Comparison of ENCODE assay signal across 38 mouse cellular contexts in the genomic region with DNA sequence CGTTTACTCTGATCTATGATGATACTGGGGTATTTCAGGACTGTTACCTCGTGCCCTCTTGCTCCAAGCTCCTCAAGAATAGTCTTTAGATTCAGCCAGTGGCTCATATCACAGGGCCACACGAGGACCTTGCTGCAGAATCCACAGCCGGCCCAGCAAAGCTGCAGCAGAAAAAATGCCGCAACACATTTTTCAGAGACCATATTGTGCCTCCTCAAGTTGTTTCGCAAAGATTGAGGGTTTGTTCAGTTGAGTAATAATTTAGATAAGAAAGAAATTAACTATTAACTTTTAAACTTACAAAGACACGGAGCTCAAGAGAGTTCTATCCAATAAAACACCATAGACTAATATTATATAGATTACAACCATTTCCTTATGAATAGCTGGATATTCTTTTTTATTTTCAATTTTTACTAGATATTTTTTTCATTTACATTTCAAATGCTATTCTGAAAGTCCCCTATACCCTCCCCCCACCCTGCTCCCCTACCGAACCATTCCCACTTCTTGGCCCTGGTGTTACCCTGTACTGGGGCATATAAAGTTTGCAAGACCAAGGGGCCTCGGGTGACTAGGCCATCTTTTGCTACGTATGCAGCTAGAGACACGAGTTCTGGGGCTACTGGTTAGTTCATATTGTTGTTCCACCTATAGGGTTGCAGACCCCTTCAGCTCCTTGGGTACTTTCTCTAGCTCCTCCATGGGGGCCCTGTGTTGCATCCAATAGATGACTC. TPM values are rescaled to one million over a fixed set of nuclear protein-coding genes. Genes with fewer than 3 reads are reported as not detected.
"Had no signal": no experiment of that assay in that cellular context is flagged by ENCODE, and none has a peak within 500 bp of the region (broad histone marks: within the 10 kb centered on the region; RNA-seq: fewer than 3 reads in every experiment).

A gene (minus strand): TSS at position 235 of the 737 bp plus-strand sequence.

- H3K9me3 ChIP-seq: heart, embryonic 13.5 days; heart, embryonic 15.5 days; hindbrain, embryonic 13.5 days; hindbrain, embryonic 15.5 days; limb, embryonic 13.5 days; limb, embryonic 15.5 days; liver, embryonic 12.5 days had no signal

- H3K9ac ChIP-seq: heart, embryonic 13.5 days; heart, embryonic 15.5 days; hindbrain, embryonic 13.5 days; hindbrain, embryonic 15.5 days; limb, embryonic 13.5 days; limb, embryonic 15.5 days; liver, embryonic 12.5 days had no signal

- DNase-seq: gastrocnemius, postnatal 14 days; gastrocnemius, postnatal 36 days; heart, adult 11 months; heart, adult 2 months; heart, postnatal 14 days; heart, postnatal 36 days; kidney, adult 18-20 months; kidney, adult 8-10 months; kidney, postnatal 10 days; kidney, postnatal 25 days; kidney, postnatal 4 days; layer of hippocampus, adult 9-11 months; layer of hippocampus, postnatal 36 days; left cerebral cortex, postnatal 4 days had no signal

- H3K4me2 ChIP-seq: heart, embryonic 11.5 days; heart, embryonic 13.5 days; heart, embryonic 15.5 days; hindbrain, embryonic 13.5 days; hindbrain, embryonic 15.5 days; limb, embryonic 13.5 days; limb, embryonic 15.5 days; liver, embryonic 12.5 days had no signal

- H3K27ac ChIP-seq: heart, adult 2 months; heart, embryonic 13.5 days; heart, embryonic 15.5 days; hindbrain, embryonic 13.5 days; hindbrain, embryonic 15.5 days; hindbrain, postnatal 0 days; limb, embryonic 13.5 days; limb, embryonic 15.5 days; liver, embryonic 12.5 days had no signal

- H3K27me3 ChIP-seq: heart, embryonic 13.5 days; heart, embryonic 15.5 days; hindbrain, embryonic 13.5 days; hindbrain, embryonic 15.5 days; limb, embryonic 13.5 days; limb, embryonic 15.5 days; liver, embryonic 12.5 days had no signal

- ATAC-seq: hindbrain, postnatal 0 days; liver, embryonic 12.5 days had no signal

- H3K36me3 ChIP-seq: heart, embryonic 13.5 days; heart, embryonic 15.5 days; hindbrain, embryonic 13.5 days; hindbrain, embryonic 15.5 days; limb, embryonic 13.5 days; limb, embryonic 15.5 days; liver, embryonic 12.5 days had no signal

- H3K4me3 ChIP-seq: heart, adult 2 months; heart, embryonic 13.5 days; heart, embryonic 15.5 days; hindbrain, embryonic 13.5 days; hindbrain, embryonic 15.5 days; limb, embryonic 13.5 days; limb, embryonic 15.5 days; liver, embryonic 12.5 days had no signal

- H3K4me1 ChIP-seq: heart, embryonic 13.5 days; heart, embryonic 15.5 days; hindbrain, embryonic 13.5 days; hindbrain, embryonic 15.5 days; limb, embryonic 13.5 days; limb, embryonic 15.5 days; liver, embryonic 12.5 days had no signal

RNA-seq across cellular contexts. Expression of the gene that starts here (rescaled TPM):
- total RNA-seq: gastrocnemius, adult 8-10 months; gastrocnemius, postnatal 14 days; gastrocnemius, postnatal 36 days; heart, adult 2 months; heart, postnatal 14 days; heart, postnatal 36 days; hematopoietic stem cell, adult 5-6 weeks; hindbrain, postnatal 0 days; layer of hippocampus, adult 18-20 months; layer of hippocampus, adult 8-10 months; layer of hippocampus, postnatal 14 days; layer of hippocampus, postnatal 36 days; left cerebral cortex, adult 18-20 months; left cerebral cortex, adult 8-10 months; left cerebral cortex, postnatal 10 days; left cerebral cortex, postnatal 25 days; left cerebral cortex, postnatal 4 days had no signal
- polyA plus RNA-seq: frontal cortex, adult 2 months; gonadal fat pad, adult 2 months; heart, adult 2 months; heart, embryonic 11.5 days; heart, embryonic 13.5 days; heart, embryonic 15.5 days; heart, postnatal 0 days; hindbrain, embryonic 11.5 days; hindbrain, embryonic 13.5 days; hindbrain, embryonic 15.5 days; hindbrain, postnatal 0 days; kidney, embryonic 14.5 days; limb, embryonic 11.5 days; limb, embryonic 13.5 days; limb, embryonic 15.5 days; liver, embryonic 12.5 days had no signal
